Mouse (Mus musculus) intestine, postnatal 0 days (tissue): ENCODE measurements around the gene Mgat4e. TPM values are rescaled to one million over a fixed set of nuclear protein-coding genes. Genes with fewer than 3 reads are reported as not detected.
"Not testable (repeated sequence)": the region's sequence is repeated elsewhere in the genome, so short reads cannot be mapped to it uniquely, and the experiment has no call there.

Source experiments
- ATAC-seq: fragments of 200-750 bp; cut with Nextera tagmentation; 2 replicates; pipeline ENCODE4 v1.8.0; 2017; ENCODE audit warnings: mild to moderate bottlenecking, moderate TSS enrichment, moderate library complexity
- H3K27ac ChIP-seq: fragments of 300-500 bp; sonication (generic); 2 replicates; pipeline ENCODE4 v1.5.1; 2014; ENCODE audit warnings: mild to moderate bottlenecking, low read depth, low read length, moderate library complexity
- H3K27me3 ChIP-seq: fragments of 300-500 bp; sonication (generic); replicated peaks from 2 replicates; pipeline ENCODE4 v1.6.1; 2014; ENCODE audit warnings: low read length, mixed read lengths; ENCODE audit not compliant: control insufficient read depth, insufficient read depth
- H3K36me3 ChIP-seq: fragments of 300-500 bp; sonication (generic); 2 replicates; pipeline ENCODE4 v1.6.1; 2014; ENCODE audit warnings: mild to moderate bottlenecking, moderate library complexity; ENCODE audit not compliant: control insufficient read depth, insufficient read depth
- H3K4me1 ChIP-seq: fragments of 300-500 bp; sonication (generic); replicated peaks from 2 replicates; pipeline ENCODE4 v1.6.1; 2014; ENCODE audit warnings: antibody characterized with exemption, low read length, mixed read lengths; ENCODE audit not compliant: control insufficient read depth, insufficient read depth
- H3K4me2 ChIP-seq: fragments of 300-500 bp; sonication (generic); replicated peaks from 2 replicates; pipeline ENCODE4 v1.6.1; 2014; ENCODE audit warnings: low read depth, mild to moderate bottlenecking, moderate library complexity
- H3K4me3 ChIP-seq: fragments of 300-500 bp; sonication (generic); 2 replicates; pipeline ENCODE4 v1.5.1; 2014; ENCODE audit warnings: low read depth, low read length
- H3K9ac ChIP-seq: fragments of 300-500 bp; sonication (generic); 2 replicates; pipeline ENCODE4 v1.6.1; 2014; ENCODE audit warnings: mild to moderate bottlenecking, low read depth, low read length
- H3K9me3 ChIP-seq: fragments of 300-500 bp; sonication (generic); 2 replicates; pipeline ENCODE4 v1.6.1; 2016; ENCODE audit warnings: mixed run types; ENCODE audit not compliant: control insufficient read depth
- CTCF ChIP-seq: sonication (generic); IDR thresholded peaks from 2 replicates; pipeline ENCODE4 v1.5.1; 2016; ENCODE audit warnings: low read depth, mild to moderate bottlenecking, control low read depth, antibody characterized with exemption, moderate library complexity
- WGBS: fragments of 180-500 bp; shearing (Covaris S2); extraction: QIAGEN DNeasy Blood & Tissue Kit; methylation state at CpG from one replicate; pipeline ENCODE4 v1.1.7; 2014; 5-methylcytosine and 5-hydroxymethylcytosine counted together
- polyA plus RNA-seq: library from polyadenylated mRNA; unstranded; fragments of >200 nt; fragmentation: Nextera tagmentation; extraction: Ambion mirVana; gene quantifications from 2 replicates; pipeline ENCODE4 v1.2.1, GENCODE M21; 2015

The Mgat4e gene
- polyA plus RNA-seq, 1 experiment from 2014 or later: not detected

DNA sequence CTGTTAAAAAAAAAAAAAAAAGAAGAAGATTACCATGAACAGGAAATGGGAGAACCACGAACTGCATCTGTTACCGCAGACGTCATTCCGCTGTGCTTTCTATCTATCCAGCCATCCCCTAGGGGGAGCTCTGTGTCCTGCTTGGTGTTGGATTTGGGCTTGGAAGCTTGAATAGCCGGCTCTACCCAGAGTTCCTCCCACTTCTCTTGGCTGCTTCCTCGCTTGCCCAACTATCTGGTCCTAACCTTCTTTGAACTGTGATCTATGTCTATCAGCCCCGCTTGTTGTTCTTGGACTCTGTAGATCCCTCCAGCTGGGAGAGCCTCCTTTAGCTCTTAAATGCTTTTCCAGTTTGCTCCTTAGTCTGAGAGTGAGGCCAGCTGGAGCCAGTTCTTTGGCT, 30.8 kb downstream of the Mgat4e start:
- Histone ChIP-seq H3K4me1 (peaks cover 5% of the 10 kb centered on the region; the same call in 1 of the 2 replicates), H3K36me3 (no peaks in the 10 kb centered on the region), H3K9ac (no peak overlapping the region), H3K4me2 (no peak overlapping the region), H3K27me3 (no peaks in the 10 kb centered on the region), H3K9me3 (no peaks in the 10 kb centered on the region), H3K4me3 (no peak overlapping the region), H3K27ac (no peak overlapping the region)
- 6% methylated on average over 7 of the region's 7 CpGs for WGBS
- peak; percentile 93 for TF ChIP-seq CTCF
- ATAC-seq: peak; percentile 65

DNA sequence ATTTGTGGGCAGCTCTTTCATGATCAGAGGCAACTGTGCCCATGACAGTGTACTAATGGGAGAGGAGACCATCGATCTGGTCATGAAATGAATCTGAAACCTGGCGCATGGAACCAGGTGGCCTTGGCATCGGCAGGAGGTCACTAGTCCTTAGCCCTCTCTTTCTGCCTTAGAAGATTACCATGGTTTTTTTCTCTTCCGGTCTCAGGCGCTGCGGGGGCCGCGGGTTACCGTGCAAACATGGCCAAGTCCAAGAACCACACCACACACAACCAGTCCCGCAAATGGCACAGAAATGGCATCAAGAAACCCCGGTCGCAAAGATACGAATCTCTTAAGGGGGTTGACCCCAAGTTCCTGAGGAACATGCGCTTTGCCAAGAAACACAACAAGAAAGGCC, 31.6 kb downstream of the Mgat4e start:
- not testable (repeated sequence) for H3K27me3 ChIP-seq, H3K27ac ChIP-seq, H3K4me1 ChIP-seq, H3K4me3 ChIP-seq, H3K9me3 ChIP-seq, ATAC-seq, H3K9ac ChIP-seq, H3K36me3 ChIP-seq, H3K4me2 ChIP-seq
- WGBS: 95% methylated on average over 14 of the region's 14 CpGs

DNA sequence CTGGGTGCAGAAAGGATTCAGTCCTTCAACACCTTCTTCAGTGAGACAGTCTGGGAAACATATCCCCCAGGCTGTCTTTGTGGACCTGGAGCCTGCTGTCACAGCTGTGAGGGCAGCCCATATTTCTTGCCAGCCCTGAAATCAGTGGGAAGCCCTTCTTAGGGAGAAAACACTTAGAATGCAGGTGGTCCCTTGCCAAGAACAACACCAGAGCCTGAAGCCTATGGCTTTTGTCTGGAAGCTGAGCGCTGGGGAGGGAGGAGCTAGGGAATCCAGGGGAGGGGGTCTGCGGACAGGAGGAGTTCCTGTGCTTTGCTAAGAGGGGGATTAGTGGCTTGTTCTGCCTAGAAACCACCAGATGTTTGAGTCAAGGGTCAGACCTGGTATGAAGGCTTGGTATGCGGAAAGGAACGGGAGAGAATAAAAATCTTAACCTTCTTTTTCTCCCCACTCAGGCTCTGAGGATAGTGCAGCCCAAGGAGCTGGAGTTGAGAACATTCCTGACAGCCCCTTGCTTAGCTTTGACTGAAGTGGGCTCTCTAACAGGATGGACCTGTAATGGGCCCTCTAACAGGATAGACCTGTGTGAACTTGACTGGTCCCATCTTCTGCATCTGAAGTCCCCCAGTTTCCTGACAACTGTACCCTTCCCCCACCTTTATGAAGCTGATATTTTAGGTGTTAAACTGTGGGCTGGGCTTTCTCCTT, 32.8 kb downstream of the Mgat4e start:
- Histone ChIP-seq H3K27ac (no peak overlapping the region), H3K36me3 (no peaks in the 10 kb centered on the region), H3K4me2 (no peak overlapping the region), H3K9me3 (no peaks in the 10 kb centered on the region), H3K4me1 (peaks cover 5% of the 10 kb centered on the region; the same call in 1 of the 2 replicates), H3K9ac (no peak overlapping the region), H3K4me3 (no peak overlapping the region), H3K27me3 (no peaks in the 10 kb centered on the region)
- TF ChIP-seq CTCF: no peak
- WGBS: 39% methylated on average over 4 of the region's 4 CpGs
- ATAC-seq: no peak

DNA sequence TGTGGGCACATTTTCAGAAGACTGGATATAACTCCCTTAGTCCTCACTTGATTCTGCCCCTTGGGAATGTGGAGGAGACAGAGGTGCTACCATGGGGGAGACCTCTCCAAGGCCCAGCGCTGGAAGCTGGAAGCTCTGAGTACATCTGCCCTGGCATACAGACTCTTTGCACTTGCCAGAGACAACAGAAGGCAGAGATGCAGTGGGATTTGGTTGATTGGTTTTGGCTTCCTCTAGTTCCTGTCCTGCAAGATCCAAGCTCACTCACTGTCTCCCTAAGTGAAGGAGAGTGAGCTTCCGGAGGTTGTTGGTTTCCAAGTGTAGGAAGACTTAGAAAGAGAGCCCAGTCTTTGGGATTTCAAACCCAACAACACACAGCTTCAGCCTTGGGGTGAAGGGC, 33.6 kb downstream of the Mgat4e start:
- no peak overlapping the region for H3K9ac ChIP-seq
- H3K4me2 ChIP-seq: no peak overlapping the region
- H3K4me1 ChIP-seq: peaks cover 5% of the 10 kb centered on the region; the same call in 1 of the 2 replicates
- no peaks in the 10 kb centered on the region for H3K36me3 ChIP-seq
- H3K9me3 ChIP-seq: no peaks in the 10 kb centered on the region
- no peak overlapping the region for H3K4me3 ChIP-seq
- no peaks in the 10 kb centered on the region for H3K27me3 ChIP-seq
- WGBS: 81% methylated on average over 2 of the region's 2 CpGs
- no peak for TF ChIP-seq CTCF
- H3K27ac ChIP-seq: no peak overlapping the region
- no peak for ATAC-seq

DNA sequence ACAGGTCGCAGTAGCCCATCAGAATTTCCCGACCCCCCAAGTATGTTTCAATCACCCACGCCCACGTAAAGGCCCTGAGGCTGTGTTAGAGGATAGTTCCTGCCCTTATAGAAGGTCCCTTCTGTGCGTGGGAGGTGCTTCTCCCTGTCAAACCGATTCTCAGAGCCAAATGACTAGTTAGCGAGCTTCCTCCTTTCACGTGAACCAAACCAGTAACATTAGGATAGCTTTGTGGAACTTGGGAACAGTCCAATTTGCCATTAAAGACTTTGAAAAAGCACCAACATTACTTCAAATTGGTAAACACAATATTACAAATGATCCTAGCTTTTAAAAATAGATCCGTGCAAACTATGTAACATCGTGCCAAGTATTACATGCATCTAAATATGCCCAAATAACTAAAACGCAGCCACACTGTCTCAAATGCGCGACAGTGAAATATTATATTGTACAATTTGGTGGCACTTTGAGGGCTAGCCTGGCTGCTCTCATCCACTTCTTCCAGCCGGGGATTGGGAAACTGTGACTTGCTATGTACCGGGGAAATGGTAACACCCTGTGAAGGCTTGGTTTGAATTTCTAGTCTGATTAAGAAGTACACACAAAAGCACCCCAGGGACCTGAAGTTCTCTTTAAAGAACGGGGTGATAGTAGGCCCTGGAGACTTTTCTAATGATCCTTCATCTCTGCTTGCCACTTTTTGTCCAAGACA, 35.4 kb downstream of the Mgat4e start:
- Histone ChIP-seq H3K36me3 (no peaks in the 10 kb centered on the region), H3K9ac (no peak overlapping the region), H3K4me2 (peak overlapping the region; percentile 96), H3K27ac (no peak overlapping the region), H3K4me1 (no peaks in the 10 kb centered on the region; the same call in 1 of the 2 replicates), H3K4me3 (peak overlapping the region; percentile 45), H3K9me3 (no peaks in the 10 kb centered on the region), H3K27me3 (no peaks in the 10 kb centered on the region)
- peak; percentile 14; the same call in 1 of the 2 replicates for ATAC-seq
- TF ChIP-seq CTCF: no peak
- WGBS: 49% methylated on average over 16 of the region's 16 CpGs

- H3K9ac ChIP-seq: peak overlapping the region; percentile 42
- 0 out of 2 replicates have a peak, but pooled peaks cover under 1% of the 10 kb centered on the region for H3K36me3 ChIP-seq
- WGBS: 1% methylated on average over 38 of the region's 38 CpGs
- peak overlapping the region; percentile 45 for H3K4me3 ChIP-seq
- H3K4me1 ChIP-seq: no peaks in the 10 kb centered on the region; the same call in 1 of the 2 replicates
- H3K4me2 ChIP-seq: peak overlapping the region; percentile 96
- ATAC-seq: peak; percentile 81
- no peaks in the 10 kb centered on the region for H3K27me3 ChIP-seq
- peak; percentile 18; the same call in 1 of the 2 replicates for TF ChIP-seq CTCF
- no peak overlapping the region for H3K27ac ChIP-seq
- no peaks in the 10 kb centered on the region for H3K9me3 ChIP-seq
Measured at GRCm38 (mm10) chr1:134513312-134513860, 36.1 kb downstream of the Mgat4e start.
